Mouse (Mus musculus) natural killer cell, adult 2 months (primary cell): ENCODE measurements around the gene Paxbp1.

Experiments
- DNase-seq, 2 experiments: peaks; one replicate each; pipeline ENCODE4 v3.0.0; 2022; ENCODE audit warnings: low spot score in 2 of 2

Paxbp1 gene

DNA sequence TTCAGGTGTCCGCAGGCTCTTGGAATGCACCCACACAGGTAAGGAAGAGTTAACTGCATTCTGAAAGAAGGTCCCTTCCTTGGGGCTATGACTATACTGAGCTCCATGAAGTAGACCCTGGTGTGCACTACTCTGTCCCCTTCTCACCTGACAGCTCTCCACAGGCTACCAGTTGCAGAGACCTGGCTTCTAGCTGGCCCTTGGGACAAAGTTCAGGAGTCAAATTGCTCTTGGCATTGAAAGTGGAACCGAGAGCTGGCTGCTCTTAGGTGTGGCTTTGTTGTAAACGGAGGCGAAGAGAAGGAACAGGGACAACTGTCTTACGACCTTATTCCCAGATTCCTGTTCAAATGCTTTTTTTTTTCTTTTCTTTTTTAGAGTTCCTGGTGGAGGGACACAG is 10.8 kb upstream of the Paxbp1 start:
- no peak for DNase-seq

DNA sequence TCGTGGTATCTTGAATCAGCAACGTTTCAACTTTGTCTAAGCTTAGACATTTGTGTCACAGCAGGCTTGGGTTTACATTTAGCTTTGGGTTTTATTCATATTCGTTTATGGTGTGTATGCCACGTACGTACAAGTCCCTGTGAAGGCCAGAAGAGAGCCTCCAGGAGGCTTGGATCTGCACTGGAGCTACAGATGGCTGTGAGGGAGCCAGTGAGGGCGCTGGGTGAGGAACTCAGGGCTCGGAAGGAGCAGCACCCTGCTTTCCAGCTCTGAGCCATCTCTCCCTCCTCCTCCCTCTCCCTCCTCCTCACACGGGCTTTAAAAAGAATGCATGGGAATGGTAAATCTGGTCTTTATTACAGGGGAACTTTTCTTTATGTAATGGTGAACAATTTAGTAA is 9.3 kb upstream of the Paxbp1 start:
- DNase-seq = no peak

DNA sequence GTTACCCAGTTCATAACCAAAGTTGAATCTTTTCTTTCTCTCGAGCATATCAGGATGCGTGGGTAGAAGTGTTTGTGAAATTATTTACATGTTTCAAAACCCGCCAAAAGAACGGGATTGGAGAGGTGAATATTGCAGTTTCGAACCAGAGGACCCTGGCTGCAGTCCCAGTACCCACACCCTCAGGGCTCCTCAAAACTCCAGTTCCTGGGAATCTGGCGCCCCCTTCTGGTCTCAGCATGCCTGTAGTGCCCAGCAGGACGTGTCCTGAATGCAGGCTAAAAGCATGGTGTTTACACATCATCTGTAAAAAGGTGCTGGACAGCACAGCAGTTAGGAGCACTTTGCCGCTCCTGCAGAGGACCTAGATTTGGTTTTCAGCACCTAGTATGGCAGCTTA is 1.2 kb upstream of the Paxbp1 start:
- peak; percentile 34 to 57 for DNase-seq

DNA sequence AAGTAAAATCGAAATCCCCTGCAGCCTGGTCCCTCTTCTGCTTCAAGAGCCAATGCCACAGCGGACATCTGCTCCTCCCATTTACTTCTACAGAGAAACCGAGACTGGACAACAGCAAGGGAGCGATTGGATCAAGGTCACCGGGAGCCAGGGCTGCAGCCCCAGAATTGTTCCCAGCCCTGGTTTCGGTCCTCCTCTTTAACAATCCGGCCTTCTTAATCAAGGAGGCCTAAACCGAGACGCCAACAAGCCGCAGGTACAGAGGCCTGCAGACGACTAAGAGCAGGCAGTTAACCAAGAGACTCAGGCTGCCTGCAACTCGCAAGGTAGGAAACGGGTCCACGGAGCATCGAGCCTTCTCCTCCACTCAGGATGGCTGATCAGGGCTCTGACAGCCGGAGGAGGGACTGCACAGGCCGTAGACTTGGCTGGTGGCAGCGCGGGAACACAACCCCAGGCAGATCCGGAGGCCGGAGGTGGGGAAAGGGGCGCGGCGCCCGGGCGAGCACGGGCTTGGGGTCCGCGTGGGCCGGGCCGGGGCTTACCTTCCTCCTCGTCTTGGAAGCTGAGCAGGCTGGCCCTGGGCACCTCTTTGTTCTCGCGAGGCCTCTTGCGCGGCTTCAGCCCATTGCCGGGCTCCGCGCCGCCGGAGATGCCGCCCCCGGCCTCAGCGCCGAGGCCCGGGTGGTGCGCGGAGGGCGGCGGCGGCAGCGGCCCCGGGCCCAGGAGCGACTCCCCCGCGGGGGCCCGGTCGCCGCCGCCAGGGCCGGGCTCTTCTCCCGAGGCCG is 688 bp downstream of the Paxbp1 start:
- peak; percentile 56 to 67 for DNase-seq

DNA sequence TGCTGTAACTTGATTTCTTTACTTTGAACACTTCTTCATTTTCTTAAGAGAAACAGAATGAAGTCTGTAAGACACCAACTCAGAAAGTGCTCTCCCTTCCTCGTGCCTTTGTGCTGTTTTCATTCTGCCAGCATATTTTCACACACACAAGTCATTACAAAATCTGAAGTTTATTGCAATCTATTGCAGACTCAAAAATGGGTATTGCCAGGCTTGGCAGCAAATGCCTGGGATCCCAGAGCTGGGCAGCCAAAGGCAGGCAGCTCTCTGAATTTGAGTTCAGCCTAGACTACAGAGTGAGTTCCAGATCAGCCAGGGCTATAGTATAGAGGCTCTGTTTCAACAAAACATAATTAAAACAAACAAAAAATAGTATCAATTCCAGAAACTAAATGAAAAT is 1.7 kb downstream of the Paxbp1 start:
- DNase-seq = no peak

DNA sequence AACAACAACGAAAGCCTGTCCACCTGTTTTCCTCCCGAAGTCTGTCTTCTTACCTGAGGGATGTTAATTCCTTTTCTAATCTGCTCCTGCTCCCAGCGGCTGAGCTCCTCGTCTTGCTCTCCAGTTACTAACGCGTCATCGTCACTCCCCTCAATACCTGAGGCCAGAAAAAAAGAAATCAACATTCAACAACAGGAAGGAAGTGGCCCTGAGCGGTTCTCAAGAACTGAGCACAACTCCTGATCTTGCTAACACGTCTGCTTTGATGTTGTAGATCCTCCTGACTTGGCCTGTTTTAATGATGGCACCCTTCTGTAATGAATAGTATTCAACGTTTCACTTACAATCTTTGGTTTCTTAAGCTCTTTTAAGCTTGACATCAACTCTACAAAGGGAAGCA is 8.5 kb downstream of the Paxbp1 start:
- DNase-seq = no peak

DNA sequence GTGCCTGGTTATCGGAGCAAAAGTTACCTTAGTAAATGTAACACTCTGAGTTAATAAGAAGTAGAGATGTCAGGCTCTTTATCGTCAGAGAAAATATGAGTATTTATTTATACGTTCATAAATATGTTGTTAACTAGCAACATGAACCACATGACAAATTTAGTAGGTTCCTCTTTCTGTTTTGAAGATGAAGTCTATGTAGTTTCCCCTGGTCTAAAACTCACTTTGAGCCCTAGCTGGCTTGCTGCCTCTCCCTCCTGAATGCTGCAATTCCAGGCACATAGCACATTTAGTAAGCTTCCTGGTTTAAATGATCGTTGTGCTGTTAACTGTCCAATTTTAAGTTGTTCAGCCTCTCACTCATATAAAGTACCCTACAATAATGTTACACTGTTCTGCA is 13.6 kb downstream of the Paxbp1 start:
- no peak for DNase-seq

DNA sequence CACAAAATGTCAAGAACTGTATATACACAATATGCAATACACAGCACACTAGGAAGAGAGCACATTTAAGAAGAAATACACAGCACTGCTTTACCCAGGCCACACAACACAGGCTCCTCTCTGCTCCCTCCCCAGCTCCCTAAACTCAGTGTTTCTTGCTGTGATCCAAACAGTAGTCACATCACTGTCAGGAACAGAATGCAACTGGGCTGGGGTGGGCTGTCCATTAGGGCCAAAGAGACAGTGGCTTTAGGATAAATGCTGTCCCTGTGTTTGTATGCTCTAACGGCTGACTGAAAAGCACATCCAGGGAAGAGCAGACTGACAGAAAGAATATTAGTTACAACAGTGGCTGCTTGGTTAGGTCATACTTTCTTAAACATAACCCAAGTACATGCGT is 14.4 kb downstream of the Paxbp1 start:
- no peak for DNase-seq

DNA sequence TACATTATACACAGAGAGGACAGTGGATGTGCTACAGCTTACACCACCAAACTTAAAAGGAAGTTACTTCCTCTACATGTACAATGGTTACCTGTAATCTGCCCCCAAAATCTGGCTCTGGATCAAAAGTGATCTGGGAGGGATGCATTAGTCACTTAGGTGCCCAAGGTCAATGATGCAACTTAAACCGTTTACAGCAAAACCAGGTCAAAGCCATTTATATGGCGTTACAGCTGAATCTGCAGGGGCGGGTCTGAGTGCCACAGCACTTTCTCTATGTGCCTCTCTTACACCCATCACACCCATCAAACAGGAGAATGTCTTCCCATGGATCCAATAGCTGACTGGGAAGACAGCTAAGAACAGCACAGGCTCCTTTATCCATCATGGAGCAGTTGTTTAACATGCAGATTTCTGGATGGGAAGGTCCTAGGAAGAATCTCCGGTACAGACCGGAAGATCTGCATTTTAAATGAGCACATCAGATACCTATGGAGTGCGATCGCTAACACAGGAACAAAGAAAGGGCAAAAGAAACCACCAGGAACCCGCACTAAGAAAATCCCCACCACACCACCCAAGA is 15.1 kb downstream of the Paxbp1 start:
- no peak for DNase-seq

DNA sequence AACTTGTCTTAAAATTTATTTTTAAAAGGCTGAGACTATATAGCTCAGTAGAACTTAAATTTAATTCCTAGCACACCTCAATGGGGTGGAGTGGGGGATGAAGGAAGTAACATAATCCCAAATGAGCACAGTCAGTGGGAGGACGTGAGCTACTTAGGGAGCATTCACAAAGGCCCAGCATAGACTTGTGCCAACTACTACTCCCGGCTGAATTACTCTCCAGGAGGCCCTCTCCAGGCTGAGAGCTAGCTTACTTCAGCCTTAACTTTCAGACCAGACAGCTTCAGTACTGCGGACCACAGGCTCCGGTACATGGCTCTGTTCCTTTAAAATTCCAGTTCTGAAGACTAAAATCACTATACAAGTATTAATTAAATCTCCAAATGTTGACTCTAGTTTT is 18.1 kb downstream of the Paxbp1 start:
- DNase-seq = no peak

DNA sequence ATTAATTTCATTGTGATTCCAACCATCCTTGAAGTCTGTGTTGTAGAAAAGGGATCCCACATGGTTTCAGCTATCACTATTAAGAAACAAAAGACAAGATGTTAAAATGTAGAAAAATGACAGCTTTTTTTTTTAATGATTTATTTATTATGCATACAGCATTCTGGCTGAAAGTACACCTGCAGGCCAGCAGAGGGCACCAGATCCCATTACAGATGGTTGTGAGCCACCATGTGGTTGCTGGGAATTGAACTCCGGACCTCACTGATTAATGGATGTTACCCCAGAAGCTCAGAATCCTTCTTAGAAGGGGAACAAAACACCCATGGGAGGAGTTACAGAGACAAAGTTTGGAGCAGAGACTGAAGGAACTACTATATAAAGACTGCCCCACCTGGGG is 21.0 kb downstream of the Paxbp1 start:
- peak in 1 of 2 experiments; percentile 26 for DNase-seq

DNA sequence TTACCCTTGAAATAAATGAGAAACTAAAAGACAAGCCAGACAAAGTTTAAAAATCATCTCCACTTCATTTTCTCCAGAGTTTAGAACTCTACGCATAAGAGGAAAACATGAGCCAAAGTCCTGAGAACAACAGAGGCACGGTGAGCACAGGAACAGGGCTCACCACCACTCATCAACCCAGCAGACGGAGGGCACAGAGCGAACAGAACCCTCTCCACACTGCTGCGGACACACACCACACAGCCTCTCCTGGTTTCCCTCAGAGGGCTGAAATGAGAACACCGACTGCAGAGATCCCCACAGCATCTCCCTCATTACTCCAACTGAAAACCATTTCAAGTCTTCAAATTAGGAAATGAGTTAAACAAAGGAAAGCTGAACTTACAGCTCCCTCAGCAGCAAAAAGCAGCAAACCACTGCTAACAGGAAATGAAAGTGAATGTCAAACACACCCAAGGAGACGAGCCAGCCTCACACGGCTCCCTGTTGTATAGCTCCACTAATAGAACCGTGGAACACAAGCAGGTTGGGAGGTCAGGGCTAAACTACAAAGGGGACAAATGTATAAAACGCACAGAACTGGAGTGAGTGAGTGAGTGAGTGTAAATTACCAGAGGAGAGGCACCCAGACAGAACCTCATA is 23.4 kb downstream of the Paxbp1 start:
- DNase-seq = no peak

DNA sequence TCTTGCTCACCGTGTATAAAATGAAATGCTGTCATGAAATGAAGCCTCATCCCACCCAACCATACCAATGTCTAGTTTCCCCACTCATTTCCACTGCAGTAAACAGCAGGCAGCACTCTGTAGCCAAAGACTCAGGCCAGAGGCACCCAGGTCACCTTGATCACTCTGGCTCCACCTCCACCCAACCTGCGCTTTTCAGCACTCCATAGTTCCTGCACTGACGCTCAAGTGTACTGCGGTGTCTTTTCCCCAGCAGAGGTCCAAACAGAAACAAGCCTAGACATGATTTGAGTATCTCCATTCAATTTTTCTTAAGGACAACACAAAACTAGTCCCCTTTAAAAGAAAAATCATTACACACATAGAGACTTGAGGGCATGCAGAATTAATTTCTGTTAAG is 24.9 kb downstream of the Paxbp1 start:
- no peak for DNase-seq

DNA sequence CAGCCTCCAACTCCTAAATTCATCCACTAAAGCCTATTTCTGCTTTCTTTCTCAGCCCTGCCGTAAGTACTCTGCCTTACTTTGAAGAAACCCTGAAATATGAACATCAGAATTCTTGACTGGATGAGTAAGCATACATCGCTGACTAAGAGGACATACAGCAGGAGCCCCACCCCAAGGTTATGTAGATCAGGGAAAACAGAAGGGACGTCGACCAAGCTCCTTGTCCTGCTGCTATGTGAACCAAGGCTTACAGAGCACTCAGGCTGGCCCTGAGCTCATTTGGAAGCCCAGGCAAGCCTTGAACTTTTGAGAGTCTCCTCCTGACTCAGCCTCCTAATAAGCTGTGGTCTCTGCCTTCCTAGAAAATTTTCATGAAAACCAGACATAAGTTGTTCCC is 28.6 kb downstream of the Paxbp1 start:
- DNase-seq = no peak

DNA sequence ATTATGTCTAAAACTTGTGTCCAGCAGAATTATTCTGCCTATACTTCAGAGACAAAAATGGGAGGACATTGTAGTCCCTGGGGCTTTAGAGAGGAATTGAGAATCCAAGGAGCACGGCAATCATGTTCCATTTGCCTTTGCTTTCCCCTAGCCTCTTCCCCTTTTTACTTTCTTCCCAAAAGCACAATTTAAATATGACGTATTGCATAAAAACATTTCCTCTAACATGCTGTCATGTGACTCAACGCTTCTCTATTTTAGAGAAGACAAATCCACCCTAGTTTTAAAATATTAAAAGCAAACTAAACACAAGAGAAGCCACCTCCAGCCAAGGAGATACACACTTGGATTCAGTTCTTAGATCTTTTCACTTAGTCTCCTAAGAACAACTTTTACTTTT is 32.5 kb downstream of the Paxbp1 start:
- no peak for DNase-seq

DNA sequence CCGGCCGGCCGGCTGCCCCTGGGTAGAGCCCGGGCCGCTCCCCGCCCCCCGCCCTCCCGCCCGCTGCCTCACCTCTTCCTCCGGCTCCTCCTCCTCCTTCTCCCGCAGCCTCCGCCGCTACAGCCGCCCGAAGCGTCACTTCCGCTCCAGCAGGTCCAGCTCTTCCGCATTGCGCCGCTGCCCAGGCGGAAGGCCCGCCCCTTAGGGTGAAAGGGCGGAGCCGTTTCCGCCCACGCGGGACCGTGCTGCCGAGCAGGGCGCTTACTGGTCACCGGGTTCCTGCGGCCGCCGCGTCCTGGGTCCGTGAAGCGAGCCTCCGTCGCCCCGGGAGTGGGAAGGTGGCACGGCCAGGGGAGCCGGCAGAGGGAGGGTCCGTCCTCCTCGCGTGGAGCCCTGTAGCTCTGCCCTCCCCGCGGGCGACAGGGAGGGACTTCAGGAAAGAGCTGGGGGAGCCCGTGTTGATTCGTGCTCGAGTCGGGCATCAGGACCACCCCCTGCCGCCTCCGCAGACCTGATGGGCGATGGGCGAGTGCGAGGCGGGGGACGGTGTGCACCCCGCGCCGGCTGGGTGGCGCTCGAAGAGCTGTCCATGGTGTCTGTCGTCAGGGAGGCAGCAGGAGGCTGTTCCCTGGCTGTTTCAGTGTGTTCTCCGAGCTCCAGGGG is 33.2 kb downstream of the Paxbp1 start, which contains the start of gene Synj1:
TSS of gene Synj1 (minus strand) at position 288 of the 663 bp plus-strand sequence.
- peak; percentile 86 to 91 for DNase-seq

DNA sequence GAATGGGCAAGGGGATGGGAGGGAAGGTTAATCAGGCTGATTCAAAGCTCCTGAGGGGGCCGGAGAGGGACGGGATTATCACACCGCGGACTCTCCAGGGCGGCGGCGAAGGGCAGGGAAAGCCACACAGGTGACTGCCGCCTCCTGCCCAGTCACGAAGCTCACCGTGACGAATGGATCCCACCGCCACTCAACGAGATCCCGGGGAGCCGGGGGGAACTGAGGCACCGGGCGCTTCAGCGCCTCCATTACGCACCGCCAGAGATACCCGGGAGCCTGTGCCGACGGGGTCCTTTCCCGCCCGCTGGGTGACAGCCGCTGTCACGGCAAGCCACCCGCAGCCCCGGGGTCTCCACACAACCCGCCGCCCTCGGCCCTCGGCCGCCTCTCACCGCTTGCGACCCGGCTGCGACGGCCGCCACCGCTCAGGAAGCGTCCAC is 33.7 kb downstream of the Paxbp1 start:
- DNase-seq = no peak

DNA sequence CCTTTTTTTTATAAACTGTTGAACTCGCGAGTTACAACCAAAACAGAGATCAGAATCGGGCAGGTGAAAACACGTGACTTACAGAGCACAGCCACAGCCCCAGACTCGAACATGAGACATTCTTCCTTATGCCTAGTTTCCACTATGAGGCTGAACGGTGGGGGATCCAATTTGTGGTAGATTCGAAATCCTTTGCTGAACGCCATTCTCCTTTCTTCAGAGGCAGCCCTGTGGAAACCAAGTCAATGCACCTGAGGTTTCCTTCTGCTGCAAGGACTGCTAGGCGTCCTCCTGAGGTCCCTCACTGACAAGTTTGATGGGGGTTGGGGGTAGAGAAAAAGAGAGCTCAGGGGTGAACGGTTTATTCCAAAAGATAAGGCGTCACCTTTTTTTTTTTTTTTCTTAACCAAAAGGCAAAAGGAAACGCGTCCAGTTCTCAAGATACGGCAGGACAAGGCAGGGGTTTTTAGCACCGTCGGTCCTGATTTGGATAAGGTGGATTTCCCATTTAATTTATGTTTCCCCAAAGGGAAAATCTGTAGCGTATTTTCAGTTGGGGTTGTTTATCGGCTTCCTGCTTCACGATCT is 34.3 kb downstream of the Paxbp1 start:
- DNase-seq = peak in 1 of 2 experiments; percentile 4

DNA sequence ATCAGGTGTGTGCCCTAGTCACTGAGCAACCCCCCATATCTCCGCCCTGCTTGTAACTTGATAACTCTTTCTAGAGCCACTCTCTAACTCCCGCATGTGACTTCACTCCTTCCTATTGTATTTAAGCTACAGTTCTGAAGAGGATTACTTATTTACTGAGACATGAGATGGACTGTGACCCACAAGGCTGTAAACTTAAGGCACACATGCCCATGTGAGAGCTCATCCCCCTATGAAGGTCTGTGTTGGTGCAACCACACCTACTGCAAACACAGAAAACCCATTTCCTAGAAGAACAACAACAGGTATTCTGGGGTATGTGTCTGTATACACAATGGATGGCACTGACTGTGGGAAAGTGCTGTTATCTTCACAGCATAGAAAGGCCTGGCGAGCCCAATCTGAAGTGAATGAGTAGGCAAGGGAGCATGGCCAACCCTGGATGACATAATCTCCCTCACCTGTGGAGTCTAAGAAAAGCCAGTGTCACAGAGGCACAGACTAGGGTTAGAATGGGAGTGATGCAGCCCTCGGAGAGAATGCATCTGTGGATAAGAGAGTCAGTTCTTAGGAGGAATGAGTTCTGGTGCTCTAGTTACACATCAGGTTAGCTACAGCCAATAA is 39.3 kb downstream of the Paxbp1 start:
- no peak for DNase-seq

DNA sequence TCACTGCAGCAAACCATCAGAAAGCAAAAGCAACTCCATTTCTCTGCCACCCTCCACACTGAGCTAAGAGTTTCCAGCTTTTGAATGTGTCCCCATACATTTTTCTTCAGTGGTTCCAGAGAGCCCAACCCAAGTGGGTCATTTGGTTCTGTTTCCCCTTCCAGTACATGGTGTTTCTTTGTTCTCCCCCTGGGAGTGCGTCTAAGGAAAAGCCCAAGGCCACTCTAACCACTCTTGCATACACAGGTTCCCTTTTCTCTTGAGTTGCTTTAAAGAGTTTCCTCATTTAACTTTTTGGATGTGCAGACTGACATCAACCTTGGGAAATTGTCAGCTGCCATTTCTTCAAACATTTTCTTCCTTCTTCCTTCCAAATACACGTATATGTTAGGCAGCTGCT is 43.2 kb downstream of the Paxbp1 start:
- no peak for DNase-seq

DNA sequence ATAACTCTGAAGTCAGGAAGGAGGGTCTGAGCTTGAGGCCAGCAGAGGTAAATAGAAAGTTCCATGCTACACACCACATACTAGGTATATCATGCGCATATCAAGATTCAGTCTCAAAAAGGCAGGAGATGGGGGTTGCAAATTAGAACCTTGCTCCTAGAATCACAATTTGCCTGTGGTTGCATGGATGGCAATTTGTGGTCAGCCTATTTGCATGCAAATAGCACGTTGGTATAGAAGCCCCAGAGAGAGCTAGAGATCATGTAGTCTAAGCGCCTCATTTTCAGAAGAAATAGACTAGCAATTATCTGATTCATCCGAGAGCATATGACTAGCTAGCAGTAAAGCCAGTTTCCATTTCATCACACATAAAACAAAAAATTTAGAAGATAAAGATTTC is 44.5 kb downstream of the Paxbp1 start:
- DNase-seq = peak in 1 of 2 experiments; percentile 23

DNA sequence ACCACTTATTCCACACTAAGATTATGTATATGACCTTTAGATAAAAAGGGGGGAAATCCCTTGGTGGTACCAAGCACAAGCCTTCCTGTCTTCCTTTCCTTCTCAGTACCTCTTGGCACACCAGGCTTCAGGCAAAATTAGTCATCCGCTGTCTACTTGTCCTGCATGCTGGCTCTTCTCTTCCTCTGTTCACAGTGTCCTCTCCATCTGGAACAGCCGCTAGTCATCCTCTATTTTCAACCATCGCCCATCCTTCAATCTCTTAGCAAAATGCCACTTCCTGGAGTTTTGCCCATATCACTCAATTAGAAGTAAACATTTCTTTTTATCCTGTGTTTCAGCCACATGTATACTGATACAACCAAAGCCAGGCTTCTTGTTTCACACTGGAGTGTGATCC is 46.5 kb downstream of the Paxbp1 start:
- DNase-seq = no peak
